Mouse (Mus musculus) hindlimb bud, embryonic 11.5 days (tissue): ENCODE results near the gene Susd1.
A peak's percentile ranks its signal among the peaks of the same experiment; 100 is the strongest.

ENCODE experiments used
- DNase-seq: peaks from one replicate; pipeline ENCODE4 v3.0.0-alpha.2; 2012; ENCODE audit warnings: low read depth, low spot score; ENCODE audit errors: extremely low spot score

Susd1 gene

DNA sequence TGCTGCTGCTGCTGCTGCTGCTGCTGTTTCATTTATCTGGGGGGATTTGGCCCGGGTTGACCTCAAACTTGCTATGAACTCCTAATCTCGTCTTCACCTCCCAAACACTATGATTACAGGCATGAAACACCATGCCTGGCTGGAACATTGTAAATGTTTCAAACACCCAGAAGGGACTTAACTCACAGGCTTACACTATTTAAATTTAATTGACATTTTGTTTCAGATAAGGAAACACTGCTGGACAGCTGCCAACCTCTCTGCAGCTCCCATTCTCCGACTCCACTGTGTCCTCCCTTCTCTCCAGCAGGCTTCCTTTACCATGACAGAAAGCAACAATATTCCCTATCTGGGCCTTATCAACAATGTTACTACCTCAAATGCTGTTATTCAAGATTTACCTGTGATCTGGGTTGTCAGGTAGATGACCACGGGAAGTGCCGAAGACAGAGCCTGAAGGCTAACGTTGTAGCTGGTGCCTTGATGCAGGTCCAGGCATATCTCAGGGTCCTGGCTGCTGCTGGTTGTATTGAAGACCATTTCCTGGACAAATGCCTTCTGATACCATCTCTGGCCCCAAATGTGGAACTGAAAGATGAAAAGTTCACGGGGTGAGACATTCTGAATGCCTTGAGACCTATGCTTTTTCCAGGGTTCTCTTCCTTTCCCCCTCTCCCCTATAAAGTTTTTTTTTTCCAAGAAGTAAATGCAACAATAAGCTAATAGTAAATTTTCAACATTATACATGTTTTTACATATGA, 88.8 kb downstream of the Susd1 start:
- DNase-seq, result no peak

DNA sequence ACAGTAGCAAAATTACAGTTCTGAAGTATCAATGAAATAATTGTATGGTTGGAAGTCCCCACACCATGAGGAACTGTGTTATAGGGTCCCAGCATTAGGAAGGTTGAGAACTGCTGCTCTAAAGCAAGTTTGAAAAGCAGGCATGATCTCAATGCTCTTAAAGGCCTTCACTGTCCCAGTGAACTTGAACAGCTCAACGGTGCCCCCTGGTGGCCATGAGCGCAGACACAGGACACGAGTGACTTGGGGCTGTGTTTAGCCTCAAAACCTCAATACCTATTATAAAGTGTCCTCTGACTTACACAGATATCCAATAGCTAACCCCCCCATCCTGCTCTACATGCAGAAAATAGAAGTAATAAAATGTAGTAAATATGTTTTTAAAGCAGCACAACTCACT, 97.7 kb downstream of the Susd1 start:
- DNase-seq, result peak; percentile 57

DNA sequence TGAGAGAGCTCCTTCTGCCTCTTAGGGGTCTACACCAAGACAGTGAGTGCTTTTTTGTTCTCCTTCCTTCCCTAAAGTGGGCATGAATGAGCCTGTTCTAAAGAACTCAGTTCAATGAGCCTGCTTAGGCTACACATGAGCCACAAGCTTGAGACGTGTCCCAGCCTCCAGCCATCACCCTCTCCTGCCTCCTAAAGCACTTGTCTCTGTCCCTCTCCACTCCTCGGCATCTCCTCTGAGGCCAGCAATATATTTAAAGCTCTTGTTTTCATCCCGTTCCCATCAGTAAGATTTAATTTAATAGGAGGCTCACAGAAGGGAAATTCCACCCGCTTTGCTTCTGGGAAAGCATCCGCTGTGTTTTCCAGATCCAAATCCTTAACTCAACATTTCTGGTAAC, 98.4 kb downstream of the Susd1 start:
- no peak for DNase-seq

DNA sequence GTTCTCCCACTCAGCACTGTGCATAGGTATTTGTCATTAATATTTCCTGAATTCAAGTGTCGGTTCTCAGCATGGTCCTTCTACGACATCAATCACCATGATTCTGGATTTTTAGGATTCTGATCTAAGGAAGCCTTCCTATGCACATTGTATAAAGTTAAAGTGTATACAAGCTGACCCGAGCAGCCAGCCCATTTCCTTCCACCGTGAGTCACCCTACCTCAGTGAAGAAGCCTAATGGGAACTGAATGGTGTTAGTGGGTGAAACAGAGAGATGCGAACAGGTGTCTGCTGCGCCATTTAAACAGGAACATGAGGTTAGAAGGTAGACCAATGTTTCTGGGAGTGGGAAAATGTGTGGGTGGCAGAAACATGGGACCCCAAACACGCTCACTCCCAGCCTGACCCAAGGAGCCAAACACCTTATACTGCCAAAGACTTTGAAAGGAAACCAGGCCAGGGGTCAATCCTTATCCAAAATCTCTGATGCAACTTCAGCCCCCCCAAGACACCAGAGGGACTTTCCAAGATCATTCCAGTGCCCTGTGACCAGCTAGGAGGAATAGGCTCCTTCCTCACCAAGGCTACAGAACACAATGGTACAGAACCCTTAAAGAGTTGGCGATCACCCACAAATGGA, 99.4 kb downstream of the Susd1 start:
- DNase-seq, result no peak

DNA sequence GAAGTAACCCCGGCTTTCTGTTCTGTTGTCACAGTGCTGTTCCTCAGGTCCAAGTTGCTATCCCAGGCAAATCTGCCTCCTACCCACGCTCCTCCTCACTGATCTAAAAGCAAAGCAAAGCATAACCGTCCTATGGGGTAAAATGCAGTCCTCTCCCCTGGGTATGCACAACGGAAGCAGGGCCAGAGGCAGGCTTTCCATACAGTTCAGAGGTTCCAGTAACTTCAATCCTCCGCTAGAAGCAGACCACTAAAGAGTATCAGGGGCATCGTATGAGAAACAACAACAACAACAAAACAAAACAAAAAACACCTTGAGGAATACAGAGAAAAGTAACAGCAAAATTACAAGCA, 100.9 kb downstream of the Susd1 start:
- DNase-seq, result no peak

DNA sequence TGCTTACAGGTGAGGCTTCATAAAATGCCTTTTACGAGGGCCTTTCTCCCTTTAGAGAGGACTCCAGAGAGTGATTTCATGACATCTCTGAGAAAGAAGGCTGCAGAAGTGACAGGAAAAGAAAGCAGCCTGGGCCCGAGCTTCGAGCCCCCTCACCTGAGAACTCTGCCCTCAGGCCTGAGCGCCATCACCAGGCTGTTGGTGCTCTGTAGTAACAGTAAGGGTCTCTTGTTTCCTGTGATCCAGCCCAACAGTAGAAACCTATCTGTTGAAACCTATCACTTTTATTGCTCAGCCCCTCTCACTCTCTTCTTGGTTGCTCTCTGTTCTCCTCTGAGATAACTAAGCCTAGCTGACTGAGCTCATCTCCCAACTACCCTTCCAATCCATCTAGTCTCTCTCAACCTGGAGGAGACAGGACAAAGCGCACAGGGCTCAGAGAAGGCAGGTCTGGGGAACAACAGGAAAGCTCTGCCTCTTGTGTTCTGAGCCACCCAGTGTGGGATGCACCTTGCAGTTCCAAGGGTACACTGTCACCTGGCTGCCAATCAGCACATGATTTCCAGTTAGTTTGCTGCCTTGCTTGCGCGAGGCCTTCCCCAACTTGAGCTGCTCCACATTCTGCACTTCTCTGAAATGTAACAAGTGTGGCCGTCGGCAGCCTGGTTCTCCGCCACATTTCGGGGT, 101.4 kb downstream of the Susd1 start:
- DNase-seq, result no peak

DNA sequence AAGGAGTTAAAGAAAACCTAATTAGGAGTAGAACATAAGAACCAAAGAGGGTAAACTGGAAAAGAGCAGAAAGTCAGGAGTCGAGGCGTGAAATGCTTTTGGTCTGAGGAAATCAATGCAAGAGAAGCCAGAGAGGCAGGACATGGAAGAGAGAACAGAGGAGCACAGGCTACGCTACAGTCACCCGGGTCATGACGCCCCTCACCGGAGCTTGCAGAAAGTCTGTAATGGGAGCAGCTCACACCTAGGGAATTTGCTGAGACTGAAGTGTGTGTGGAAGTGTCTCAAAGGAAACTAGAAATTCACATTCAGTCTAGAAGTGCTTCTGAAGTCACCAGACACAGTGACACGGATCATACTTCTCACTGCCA, 102.0 kb downstream of the Susd1 start:
- DNase-seq, result no peak

DNA sequence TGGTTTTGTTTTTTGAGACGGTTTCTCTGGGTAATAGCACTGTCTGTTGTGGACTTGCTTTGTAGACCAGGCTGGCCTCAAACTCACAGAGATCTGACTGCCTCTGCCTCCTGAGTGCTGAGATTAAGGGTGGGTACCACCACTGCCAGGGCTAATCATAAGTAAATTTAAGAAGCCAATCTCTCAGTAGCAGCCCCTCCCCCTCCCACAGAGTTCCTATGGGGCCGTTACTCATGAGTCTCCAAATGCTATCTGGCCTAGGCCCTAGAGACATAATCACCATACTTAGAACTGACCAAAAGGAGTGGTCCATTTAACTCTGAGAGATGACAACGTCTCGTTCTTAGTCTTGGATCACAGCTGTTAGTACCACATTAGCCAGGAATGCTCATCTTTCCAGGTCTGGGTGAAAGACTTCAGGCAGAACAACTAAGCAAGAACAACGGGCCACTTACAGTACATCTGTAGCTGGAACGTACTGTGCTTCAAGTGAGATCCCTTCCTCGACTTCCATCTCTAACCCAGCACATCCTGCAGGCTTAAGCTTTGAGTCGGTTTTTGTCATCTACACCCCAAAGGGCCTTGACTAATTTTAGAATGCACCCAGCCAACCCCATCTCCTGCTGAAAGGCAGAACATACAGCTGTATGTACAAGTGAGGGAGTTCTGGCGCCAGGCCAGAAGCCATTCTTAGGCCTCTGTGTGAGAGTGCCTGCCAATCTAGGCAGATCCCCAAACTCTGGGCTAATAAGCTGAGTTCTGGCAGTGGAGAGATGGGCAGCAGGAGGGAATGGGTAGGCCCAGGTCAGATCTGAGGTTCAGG, 102.6 kb downstream of the Susd1 start:
- DNase-seq, result no peak

DNA sequence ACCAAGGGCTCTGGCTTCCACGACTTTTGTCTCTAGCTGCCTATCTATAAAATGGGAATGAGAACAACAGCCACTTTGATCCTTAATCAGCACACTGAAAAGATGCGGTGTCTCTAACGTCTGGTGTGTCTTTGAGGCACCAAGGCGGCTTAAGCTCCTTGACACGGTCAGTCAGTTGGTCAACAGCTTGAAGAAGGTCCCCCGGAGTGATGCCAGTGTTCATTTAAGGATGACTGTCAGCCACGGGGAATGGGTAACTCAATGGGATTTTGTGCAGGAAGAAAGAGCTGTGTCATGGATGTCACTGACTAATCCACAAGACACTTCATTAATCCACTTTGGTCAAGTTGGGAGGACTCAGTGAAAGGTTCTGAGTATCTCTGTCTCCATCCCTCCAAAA, 103.3 kb downstream of the Susd1 start:
- DNase-seq, result no peak

DNA sequence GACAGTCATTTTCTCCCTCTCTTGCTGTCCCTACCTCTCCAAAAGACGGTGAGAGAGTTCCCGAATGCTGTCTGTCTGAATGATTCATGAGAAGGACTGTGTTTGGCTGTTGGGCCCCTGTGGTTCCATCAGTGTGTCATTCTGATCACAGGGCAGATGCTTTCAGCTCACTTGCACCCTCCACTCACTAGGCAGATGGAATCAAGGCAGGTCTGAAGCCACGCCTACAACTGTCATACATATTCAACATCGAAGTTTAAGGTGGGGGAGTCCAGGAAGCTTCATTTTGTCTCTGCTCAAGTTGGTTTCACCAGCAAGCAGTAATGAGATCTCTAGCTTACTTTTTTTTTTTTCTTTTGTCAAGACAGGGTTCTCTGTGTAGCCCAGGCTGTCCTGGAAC, 104.2 kb downstream of the Susd1 start:
- DNase-seq, result no peak

DNA sequence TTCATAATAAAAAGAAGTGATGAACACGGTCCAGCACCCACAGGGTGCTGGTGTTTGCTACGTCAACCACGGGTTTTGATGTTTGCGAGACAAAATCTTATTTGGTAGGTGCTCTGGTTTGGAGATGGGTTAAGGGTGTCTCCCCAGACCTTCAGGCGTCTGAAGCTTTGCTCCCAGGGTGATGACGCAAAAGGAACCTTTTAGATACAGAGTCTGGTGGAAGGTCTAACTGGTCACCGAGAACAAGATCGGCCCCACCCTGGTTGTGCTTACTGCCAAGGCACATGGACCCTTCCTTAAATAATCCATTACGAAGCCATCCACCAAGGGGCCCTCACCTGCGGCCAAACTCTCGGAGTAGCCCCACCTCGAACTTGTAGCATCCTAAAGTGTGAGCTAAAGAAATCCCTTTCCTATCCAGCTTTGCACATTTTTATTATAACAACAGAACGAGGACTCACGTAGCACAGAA, 105.0 kb downstream of the Susd1 start:
- no peak for DNase-seq

DNA sequence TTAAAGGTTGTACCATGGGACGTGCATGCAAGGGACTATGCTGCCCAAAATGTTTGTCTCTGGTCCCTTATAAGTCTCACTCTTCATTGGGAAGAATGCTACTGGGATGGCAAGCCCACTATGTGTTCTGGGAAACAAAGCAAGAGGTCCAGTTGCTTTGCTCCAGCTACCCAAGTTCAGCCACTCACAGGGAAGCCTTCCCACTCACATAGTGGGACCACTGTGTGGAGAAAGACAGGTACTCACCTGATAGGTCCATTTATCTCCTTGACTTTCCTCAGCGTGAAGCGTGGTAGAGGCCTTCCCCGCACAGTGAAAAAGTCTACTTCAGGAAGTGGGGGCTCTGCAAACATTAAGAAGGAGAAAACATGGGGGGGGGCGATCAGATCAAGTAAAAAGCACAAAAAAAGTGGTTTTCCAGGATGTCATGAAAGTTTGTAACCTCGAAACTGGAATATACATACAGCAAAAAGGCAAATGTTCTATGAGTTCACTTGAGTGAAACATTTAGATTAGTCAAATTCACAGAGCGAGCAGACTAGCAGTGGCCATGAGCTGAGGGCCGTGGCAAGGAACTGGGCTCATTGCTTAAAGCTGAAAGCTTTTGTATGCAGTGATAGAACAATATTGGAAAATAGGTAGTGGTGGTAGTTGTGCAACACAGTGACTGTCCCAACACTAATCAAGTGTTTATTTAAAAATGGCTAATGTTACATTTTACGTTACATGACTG, 105.6 kb downstream of the Susd1 start:
- no peak for DNase-seq

DNA sequence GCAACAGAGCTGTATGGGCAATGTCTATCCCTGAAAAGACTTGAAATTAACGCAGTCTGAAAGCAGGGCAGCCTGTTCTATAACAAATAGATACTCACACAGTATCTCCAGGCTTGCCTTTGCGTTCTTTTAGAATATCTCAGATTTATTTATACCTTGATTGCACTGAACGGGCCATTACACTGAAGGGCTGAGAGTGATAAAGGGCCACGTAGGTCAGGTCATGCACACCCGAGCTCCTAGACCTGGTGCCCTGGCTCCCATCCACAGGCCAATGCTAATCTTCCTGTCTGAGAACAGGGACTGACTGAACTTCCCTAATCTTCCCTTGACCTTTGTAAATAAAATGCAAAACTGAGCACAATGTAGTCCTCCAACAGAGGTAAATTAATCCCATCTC, 106.3 kb downstream of the Susd1 start:
- no peak for DNase-seq

DNA sequence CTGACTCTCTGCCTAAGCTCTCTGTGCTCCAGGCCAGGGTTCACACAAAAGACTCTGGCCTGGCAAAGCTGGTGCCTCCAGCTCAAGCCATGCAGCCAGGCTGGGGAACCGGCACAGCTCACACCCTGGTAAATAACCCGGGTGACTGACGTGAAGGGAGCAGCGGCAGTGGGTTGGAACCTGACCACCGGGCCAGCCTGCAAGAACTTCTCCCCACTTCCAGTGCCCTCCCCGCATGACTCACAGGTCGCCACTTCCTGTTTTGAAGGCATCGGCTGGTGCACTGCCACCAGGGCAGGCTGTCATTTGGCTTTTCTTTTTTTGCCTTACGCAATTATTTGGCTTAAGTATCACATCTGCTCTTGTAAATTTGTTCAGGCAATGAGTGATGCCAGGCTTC, 106.8 kb downstream of the Susd1 start:
- no peak for DNase-seq

DNA sequence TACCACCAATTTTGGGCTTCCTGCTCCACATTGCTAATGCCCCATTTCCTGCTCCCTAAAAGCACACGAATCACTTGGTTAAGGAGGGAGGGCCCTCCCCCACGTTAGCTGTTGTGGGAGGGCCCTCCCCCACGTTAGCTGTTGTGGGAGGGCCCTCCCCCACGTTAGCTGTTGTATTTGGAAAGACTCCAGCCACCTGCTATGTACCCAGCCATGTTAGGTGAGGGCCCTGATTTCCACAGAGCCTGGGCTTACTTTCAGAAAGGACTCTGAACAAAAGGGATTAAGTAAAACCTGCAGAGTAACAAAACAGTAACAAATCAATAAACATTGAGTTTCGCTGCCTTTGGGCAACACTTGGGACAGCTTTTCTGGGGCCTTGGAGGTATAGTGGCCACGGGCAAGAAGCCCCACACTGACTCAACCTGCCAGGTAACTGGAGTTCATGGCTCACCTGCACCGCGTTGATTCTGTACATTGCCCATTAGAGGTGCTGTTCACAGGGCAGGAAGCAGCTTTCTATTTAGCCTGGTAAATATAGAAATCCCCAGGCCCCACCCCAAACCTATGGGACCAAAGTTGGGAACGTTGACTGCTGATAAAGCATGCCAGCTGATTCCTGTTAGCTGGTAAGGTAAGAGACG, 107.3 kb downstream of the Susd1 start:
- no peak for DNase-seq

DNA sequence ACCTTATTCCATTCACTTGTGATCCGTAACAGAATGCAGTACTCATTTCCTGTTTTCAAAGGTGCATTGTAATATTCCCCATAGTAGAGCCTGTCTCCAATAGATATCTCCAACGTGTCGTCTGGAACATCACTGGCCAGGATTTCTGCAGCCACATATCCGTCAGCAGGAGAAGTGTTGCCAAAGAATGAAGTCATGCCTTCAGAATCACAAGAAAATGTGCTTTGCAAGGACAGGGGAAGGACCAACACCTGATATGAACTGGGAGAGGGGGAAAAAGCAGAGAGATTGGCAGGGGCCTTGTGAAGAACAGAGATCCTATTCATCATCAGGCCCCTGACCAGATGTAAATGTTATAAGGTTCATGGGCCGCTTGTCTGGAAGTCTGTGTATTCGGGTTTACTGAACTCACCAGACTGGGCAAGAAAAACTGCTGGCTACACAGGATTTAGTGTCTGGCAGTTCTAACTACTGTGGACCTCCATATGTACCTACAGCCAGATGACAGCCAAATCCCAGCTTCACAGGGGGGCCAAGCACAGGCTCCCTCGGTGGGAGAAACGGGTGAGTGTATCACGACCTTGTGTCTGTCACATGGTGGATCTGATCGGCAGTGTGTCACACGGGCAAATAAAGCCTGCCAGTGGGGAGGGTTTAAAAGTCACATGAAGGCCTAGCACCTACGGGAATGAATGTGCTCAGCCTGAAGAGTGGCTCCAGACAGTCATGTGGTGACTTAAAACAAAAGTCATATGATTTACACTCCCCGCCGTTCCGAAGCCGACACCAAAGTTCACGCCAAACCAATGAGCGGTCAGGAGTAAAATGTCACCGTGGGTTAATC, 108.8 kb downstream of the Susd1 start:
- DNase-seq, result no peak

DNA sequence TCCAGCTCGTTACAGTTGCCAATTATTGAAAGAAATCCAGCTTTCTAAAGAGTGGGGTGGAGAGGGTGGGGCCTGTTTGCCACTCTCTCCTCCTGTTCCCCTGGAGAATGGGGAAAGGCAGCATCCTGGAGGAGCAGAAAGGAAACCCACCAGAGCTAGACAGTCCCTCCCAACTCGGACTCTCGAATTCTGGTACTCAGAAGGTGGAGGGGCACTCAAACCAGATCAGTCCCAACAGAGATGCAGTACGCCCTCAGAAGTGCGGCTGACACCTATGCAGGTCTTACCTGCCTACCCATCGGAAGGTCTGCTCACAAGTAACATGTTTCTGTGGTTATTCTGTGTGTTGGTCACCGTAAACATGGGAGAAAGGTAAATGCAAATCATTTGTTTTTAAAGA, 109.6 kb downstream of the Susd1 start:
- no peak for DNase-seq

DNA sequence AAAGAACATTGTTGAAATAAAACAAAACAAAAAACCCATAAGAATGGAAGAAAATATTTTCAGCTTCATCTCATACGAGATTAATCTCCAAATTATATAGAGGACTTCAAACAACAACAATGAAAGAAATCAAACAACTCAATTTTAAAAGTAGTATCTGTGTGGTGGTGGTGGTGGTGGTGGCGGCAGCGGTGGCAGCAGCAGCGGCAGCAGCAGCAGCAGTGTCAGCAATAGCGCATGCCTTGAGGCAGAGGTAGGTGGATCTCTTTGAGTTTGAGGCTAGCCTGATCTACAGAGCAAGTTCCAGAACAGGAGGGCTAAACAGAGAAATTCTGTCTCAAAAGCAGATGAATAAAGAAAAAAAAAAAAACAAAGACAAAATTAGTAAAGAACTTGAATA, 110.4 kb downstream of the Susd1 start:
- no peak for DNase-seq

DNA sequence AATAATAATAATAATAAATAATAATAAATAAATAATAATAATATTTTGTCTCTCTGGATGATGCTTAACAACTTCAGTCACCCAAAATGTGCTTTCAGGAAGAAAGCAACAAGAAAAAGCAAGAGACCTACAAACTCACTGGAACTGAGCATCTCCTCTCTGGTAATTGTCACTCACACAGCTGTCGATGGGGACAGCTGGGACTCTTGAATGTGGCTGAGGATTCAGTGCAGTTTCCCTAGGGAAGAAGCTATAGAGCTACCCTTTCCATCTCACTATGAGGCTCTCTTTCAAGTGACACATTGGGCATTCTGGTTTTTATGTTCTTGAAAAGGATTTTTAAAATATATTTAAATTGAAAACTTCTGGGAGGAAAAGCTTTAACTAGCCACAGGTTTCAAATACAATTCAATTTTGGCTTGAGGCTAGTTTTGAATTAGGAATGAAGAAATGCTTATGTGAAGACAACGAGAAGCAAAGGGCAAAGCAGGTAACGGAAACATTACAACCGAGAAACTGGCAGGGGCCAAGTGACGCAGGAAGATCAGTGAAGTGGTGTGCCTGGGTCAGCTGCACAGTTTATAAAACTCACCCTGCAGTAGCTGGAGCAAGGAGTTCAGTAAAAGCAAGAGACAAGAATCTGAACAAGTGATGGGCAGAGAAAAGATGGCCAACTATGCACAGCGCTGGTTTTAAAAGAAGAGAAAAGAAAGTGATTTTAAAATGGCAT, 112.2 kb downstream of the Susd1 start:
- no peak for DNase-seq
